Mouse (Mus musculus): Measurements from ENCODE around the gene Hoxc5.

The Hoxc5 gene

DNA sequence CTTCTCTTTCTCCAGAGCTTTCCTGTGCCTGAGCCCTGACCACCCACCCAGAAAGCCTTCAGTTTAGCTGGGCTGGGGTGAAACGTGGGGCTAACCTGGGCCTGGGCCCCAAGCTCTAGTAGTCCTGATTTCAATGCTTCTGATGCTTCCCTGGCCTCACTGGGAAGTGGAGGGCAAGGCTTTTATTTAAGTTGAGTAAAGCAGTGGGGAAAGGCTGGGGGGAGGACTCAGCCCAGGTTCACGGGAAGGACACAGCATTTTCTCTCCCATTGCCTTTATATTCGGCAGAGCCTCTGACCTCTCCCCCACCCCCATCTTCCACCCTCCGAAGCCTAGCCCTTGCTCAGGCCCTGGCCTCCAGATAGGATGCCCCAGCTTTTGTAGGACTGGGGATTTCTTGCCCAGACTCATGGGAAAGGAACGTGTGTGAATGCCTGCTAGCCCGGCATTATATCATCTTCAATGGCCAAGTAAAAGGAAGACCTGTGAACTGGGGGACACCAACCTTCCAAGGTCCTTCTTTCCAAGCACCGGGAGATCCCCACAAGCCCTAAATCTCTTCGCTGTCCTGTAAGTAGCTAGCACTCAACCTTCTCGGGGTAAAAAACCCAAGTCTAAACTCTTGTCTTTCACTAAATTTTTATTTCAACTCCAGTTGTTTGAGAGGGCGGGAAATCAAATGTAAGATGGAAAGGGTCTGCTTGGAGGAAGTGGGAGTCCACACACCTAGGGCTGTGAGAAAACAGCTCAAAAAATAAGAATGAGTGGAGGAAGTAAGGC, 71.6 kb downstream of the Hoxc5 start:
- no peak for DNase-seq (ENCODE audit: low spot score in 2 of 2)

- no peak for DNase-seq (ENCODE audit: low spot score in 2 of 2)
These were observed 72.4 kb downstream of the Hoxc5 start for GRCm38 (mm10) chr15:103039609-103040008.

GRCm38 (mm10) chr15:103040601-103041000, 73.4 kb downstream of the Hoxc5 start:
- DNase-seq (ENCODE audit: low spot score in 2 of 2) = no peak

GRCm38 (mm10) chr15:103041613-103042012, 74.4 kb downstream of the Hoxc5 start:
- no peak for DNase-seq (ENCODE audit: low spot score in 2 of 2)

GRCm38 (mm10) chr15:103042209-103042608, 75.0 kb downstream of the Hoxc5 start:
- DNase-seq (ENCODE audit: low spot score in 2 of 2) = no peak

- DNase-seq (ENCODE audit: low spot score in 2 of 2) = no peak
These were observed 84.4 kb downstream of the Hoxc5 start for GRCm38 (mm10) chr15:103051670-103052069.

GRCm38 (mm10) chr15:103053210-103053609, 86.0 kb downstream of the Hoxc5 start:
- no peak for DNase-seq (ENCODE audit: low spot score in 2 of 2)

DNA sequence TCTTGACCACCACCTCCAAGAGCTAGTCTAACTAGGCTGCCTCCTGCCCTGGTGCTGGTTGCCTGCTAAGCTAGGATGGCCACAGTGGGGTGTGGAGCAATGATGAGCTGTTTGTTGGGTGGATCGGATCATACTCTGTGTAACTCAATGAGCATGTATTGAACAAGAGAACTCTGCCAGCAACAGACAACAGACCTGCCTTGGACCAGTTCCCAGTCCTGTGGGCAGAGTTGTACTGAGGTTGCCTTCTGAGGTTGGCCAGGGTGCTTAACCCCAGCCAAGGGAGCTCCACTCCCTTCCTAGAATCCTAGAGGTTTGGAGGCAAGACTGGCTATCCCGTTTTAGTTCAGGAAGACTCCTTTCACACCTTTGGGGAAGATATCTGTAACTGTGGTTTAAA, 89.2 kb downstream of the Hoxc5 start:
- DNase-seq (ENCODE audit: low spot score in 2 of 2) = no peak

DNA sequence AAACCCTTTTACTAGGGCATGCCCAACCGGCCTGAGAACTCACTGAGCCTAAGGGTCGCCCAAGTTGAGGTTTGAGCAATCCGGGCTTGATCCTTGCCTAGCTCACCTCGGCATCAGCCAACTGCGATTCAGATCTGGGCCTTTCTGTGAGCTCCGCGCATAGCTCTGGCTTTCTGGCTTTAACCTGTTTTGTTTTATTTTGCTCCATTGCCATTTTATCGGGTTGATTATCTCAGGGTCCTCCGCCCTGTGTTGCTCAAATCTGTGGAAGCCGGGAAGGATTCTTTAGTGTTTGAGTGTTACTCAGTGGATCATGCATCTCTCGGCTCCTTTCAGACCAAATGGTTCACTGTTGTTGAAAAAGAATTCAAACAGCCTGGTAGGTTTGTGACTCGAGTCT, 91.5 kb downstream of the Hoxc5 start:
- DNase-seq (ENCODE audit: low spot score in 2 of 2) = no peak

- DNase-seq (ENCODE audit: low spot score in 2 of 2) = no peak
These were observed 92.2 kb downstream of the Hoxc5 start for GRCm38 (mm10) chr15:103059393-103059992.

- DNase-seq (ENCODE audit: low spot score in 2 of 2) = no peak
These were observed 92.7 kb downstream of the Hoxc5 start for GRCm38 (mm10) chr15:103060021-103060340.

DNA sequence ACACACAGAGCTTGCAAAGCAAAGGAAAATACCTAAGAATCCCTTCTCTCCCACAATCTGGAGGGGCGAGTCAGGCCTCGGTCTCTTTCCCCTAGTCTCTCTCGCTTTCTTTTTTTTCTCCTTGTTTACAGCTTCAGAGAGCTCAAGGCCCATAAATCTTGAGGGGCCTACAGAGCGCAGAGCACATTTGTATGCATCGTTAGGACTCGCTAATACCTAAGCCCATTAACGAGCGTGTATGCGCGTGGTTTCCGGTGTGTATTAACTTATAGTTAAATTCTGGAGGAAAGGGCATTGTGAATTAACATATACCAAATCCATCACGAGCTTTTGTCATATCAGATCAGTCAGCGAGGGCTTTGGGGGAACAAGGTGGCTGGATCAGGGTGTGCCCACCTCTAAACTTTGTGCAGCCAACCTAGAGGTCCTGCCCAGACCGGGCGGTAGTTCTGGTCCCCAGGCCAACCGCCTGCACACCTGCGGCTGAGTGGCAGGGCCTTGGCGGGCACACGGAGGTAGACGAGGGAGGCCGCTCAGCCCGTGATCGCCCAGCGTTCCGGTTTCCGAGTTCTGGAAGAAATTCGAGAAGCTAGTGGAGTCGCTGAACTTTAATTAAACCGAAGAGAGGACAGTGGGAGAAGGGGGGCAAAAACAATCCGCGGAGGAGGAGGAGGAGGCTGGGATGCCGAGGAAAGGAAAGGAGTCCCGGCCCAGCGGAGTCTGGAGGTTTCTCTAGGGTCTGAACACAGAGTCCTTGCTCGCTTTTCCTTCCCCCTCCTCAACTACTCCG, 93.3 kb downstream of the Hoxc5 start:
- DNase-seq (ENCODE audit: low spot score in 2 of 2) = no peak

DNA sequence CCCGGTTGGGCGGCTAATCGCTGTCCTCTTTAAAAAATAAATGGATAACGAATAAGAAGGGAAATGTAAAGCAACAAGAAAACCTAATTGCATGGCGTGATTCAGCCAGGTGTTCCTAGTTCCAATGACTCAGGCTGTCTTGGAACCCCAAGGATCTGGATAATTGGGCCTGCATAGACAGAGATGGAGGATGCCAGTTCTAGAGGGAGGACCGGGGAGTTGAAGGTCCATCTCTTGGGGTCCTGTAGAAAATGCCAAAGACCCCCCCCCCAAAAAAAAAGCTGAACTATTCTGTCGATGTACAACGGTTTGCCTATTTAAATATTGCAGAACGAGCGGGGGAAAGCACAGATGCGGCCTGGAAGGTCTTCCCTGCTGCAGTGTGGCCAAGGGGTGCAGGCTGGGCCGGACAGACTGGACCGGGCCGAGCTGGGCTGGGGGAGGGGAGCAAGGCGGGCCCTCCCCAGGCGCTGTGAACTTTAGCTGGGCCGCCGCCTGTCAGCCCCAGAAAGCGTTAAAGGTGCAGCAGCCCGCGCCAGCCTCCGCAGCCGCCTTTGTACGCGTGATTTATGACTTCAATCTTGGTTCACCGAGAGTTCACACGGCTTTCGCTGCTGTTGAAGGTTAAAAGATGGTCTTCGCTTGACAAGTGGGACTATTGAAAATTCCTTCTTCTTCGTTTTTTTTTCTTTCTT, 94.0 kb downstream of the Hoxc5 start:
- DNase-seq (ENCODE audit: low spot score in 2 of 2) = no peak

DNA sequence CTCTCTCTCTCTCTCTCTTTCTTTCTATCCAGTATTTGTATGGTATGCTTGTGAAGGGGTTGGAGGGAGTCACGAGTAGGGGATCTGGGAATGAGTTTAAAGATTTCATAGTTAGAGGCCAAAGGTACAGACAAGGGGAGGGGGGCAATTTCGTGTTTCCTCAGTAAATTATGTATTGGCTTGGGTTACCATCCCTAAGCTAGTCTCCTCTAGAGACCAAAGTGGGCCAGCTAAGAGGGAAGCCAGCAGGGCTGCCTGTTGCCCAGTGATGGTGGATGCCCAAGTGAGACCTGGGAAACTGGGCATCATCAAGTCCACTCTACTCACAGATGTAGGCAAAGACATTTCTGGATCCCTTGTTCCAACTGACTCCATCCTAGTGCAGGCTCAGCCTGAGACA, 94.7 kb downstream of the Hoxc5 start:
- DNase-seq (ENCODE audit: low spot score in 2 of 2) = no peak

GRCm38 (mm10) chr15:103065642-103066041, 98.4 kb downstream of the Hoxc5 start:
- DNase-seq (ENCODE audit: low spot score in 2 of 2) = no peak

Measured in thymus, postnatal 10 days (tissue).